Mouse (Mus musculus): ENCODE data around the gene Arhgap18.

DNA sequence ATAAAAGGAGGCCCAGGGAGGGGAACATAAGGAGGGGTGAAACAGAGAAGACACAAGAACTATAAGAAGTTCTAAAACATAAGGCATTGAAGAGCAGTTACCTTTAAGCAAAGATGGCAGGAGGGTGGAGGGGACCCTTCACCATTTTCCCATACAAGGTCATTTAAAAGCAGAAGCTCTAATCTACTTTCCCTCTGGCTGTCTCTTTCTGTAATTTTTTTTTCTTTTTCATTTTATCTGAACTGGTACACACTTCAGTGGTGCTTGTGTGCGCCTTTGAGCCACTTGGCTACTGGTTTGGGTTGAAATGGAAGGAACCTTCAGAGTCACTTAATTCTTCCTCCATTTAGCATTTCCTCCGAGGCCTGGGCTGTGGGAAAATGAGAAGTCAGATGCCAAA is 15.7 kb downstream of the Arhgap18 start:
- TF ChIP-seq MYOD1 (IDR thresholded peaks at IDR 0.05; ENCODE audit: control insufficient read depth in 1 of 3, insufficient read length in 2 of 3, low read depth in 2 of 3), result no peak
- no peak for TF ChIP-seq POLR2A (IDR thresholded peaks at IDR 0.05; ENCODE audit: insufficient read length, low read depth)
